Mouse (Mus musculus): ENCODE data around the gene Sprr2a2.

- TF ChIP-seq EP300 (IDR thresholded peaks at IDR 0.05; ENCODE audit: low read depth) = no peak
- no peak for TF ChIP-seq CTCF (IDR thresholded peaks at IDR 0.05; ENCODE audit: low read depth)
These were observed 20.1 kb upstream of the Sprr2a2 start for GRCm38 (mm10) chr3:92195512-92196200.
